Mouse (Mus musculus): ENCODE measurements around the gene Arnt. TPM values are rescaled to one million over a fixed set of nuclear protein-coding genes. Genes with fewer than 3 reads are reported as not detected.
"Not testable (repeated sequence)": the region's sequence is repeated elsewhere in the genome, so short reads cannot be mapped to it uniquely, and the experiment has no call there.

Gene Arnt
- 10 to 100 TPM; 53.0 to 56.1 TPM for total RNA-seq (2021)

GRCm38 (mm10) chr3:95434136-95434982, at the start of gene Arnt:
Gene Arnt (plus strand): TSS chr3:95434388.
- intact Hi-C loops (cut with DNase I) = loop anchor here (5.0 kb wide), 1 partner anchor 77 kb away; the partner anchor contains the start of gene Setdb1
- peak; percentile 94 to 96 for DNase-seq

DNA sequence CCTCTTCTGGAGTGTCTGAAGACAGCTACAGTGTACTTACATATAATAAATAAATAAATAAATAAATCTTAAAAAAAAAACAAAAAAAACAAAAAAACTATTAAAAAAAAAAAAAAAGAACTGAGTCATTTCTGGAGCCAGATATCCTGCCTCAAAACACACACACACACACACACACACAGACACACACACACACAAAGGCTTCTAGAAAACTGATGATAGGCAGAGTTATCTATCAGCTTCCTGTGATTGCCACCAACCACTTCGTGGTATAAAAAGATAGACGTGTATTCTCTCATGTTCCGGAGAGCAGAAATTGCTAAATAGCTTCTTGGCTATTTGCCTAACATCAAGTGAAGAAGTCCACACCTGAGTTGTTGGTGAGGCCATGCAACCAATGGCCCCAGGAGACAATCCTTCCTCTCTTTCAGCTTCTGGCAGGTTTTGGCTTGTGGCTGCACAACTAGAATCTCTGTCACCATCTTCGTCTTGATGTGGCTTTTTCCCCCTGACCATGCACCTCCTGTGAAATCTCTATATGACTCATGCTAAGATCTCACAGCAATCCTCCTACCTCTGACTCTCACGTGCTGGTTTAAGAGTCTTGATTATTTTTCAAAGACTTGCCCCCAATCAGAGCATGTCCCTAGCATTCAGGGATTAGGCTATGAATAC, 48.6 kb upstream of the Arnt start:
- no peak for DNase-seq
- intact Hi-C loops (cut with DNase I) = no loop called here

DNA sequence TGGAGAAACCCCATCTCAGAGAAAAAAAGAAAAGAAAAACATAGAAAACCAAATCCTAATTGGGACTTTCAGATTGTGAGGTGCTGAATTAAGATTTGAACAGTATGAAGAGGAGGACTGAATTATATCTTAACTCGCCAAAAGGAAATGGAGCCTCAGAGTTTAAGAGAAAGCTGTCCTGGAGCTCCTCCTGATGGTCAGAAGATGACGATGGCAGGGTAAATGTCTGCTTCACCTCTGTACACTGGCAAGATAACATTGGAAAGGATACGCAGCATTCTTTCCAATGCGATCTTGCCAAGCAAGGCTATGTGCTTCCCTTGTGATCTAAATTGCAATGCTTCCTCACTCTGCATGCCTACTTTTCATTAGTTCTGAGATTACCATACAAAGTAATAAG, 39.8 kb upstream of the Arnt start:
- intact Hi-C loops (cut with DNase I) = loop anchor here (2.0 to 5.0 kb wide), 2 partner anchors 47 to 84 kb away; no protein-coding TSS in a partner anchor
- DNase-seq = peak; percentile 33 to 37

- DNase-seq = no peak
- intact Hi-C loops (cut with DNase I) = no loop called here
These were observed 31.4 kb upstream of the Arnt start, which contains the start of gene 4930558C23Rik for GRCm38 (mm10) chr3:95402741-95403140. Gene 4930558C23Rik (minus strand): TSS chr3:95402841.

- intact Hi-C loops (cut with DNase I) = no loop called here
- DNase-seq = no peak
These were observed 26.5 kb upstream of the Arnt start for GRCm38 (mm10) chr3:95407728-95408127.

DNA sequence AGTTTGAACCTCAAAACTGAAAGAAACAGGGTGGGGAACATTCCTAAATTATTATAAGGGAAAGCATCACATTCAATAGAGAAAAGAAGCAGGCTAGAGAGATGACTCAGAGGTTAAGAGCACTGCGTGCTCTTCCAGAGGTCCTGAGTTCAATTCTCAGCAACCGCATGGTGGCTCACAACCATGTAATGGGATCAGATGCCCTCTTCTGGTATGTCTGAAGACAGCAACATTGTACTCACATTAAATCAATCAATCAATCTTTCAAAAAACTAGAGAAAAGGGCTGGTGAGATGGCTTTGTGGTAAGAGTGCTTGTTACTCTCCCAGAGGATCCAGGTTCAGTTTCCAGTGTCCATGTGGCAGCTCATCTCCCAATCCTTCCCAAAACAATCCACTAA, 25.3 kb upstream of the Arnt start:
- no peak for DNase-seq
- intact Hi-C loops (cut with DNase I) = no loop called here

- intact Hi-C loops (cut with DNase I) = no loop called here
- no peak for DNase-seq
These were observed 21.9 kb upstream of the Arnt start for GRCm38 (mm10) chr3:95412268-95412667.

- no peak for DNase-seq
- intact Hi-C loops (cut with DNase I) = no loop called here
These were observed 16.3 kb upstream of the Arnt start for GRCm38 (mm10) chr3:95417866-95418265.

DNA sequence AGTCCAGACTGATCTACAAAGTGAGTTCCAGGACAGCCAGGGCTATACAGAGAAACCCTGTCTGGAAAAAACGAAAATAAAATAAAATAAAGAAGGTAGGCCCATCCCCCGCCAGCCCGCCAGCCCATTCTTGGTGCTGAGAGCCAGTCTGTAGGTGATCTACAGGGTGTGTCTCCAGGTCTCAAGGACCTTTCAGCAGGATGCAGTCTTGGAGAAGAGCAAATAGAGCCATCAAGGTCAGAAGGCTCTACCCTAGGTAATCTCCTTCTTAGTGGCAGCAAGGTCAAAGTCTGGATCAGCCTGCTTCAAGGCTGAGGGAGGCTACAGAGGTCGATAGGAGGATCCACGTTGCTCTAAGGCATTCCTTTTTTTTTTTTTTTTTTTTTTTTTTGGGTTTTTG, 7.7 kb upstream of the Arnt start:
- DNase-seq; intact Hi-C loops (cut with DNase I): not testable (repeated sequence)

- intact Hi-C loops (cut with DNase I); DNase-seq: not testable (repeated sequence)
These were observed 6.9 kb upstream of the Arnt start for GRCm38 (mm10) chr3:95427117-95427890.

- DNase-seq = peak; percentile 19 to 24
- intact Hi-C loops (cut with DNase I) = not testable (repeated sequence)
These were observed 6.3 kb upstream of the Arnt start for GRCm38 (mm10) chr3:95427891-95428238.

DNA sequence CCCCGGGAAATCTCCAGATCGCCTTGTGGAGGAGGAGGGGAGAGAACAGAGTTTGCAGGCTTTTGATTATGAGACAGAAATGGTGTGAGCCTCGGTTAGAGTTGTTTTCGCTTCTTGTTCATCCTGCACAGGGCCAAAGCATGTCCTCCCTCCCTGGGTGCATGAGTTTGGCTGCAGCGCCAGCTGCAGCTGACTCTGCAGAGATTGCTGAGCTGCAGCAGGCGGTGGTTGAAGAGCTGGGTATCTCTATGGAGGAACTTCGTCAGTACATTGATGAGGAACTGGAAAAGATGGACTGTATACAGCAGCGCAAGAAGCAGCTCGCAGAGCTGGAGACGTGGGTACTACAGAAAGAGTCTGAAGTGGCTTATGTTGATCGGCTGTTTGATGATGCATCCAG, 5.8 kb upstream of the Arnt start:
- DNase-seq; intact Hi-C loops (cut with DNase I): not testable (repeated sequence)

DNA sequence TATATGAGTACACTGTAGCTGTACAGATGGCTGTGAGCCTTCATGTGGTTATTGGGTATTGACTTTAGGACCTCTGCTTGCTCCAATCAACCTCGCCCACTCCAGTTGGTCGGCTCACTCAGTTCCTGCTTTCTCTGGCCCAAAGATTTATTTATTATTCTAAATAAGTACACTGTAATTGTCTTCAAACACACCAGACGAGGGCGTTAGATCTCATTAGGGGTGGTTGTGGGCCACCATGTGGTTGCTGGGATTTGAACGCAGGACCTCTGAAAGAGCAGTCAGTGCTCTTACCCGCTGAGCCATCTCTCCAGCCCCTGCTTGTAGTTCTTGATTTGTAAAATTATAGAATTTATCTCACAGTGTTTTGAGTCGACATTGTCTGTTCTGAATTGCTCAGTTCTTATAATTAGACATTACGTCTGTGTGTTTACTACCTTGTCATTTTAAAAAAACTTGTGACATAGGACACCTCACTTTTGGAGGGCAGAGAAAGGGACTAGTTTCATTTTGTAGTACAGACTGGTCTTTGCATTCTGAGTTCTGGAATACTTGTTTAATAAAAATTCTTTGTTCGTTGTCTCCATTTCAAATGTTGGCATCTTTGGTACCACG, 780 bp upstream of the Arnt start:
- intact Hi-C loops (cut with DNase I) = loop anchor here (5.0 kb wide), 1 partner anchor 76 kb away; the partner anchor contains the start of gene Setdb1
- no peak for DNase-seq

DNA sequence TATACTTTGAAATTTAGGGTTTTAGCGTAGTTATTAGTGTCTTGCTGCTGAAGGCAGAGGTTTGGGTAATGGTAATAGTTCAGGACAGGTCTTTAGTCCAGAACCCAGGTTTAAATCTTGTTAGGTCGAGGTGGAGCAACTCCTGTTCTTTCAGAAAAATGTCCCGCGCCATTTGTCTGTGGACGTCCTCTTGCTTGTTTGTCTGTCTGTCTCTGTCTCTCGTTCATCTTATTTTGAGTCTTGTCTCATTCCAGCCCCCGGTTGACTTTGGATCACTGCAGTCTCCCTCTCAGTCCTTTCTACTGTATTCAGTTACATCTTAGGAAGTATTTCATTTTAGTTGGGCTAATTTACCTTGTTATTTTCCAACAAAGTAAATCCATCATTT, 789 bp downstream of the Arnt start:
- intact Hi-C loops (cut with DNase I) = loop anchor here (5.0 kb wide), 1 partner anchor 78 kb away; the partner anchor contains the start of gene Setdb1

DNA sequence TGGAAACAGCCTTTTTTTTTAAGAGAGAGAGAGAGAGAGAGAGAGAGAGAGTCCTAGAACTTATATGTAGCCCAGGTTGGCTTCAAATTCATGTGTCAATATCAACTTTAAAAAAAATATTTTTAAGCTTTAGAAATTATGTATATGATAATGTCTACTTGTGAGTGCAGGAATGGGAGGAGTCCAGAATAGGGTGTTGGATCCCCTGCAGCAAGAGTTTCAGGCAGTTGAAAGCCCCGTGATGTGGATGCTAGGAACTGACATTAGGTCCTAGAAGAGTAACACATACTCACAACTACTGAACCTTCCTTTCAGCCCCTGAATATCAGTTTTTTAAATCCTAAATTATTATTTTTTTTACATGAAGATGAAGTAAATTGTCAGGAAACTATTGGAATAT, 1.4 kb downstream of the Arnt start:
- intact Hi-C loops (cut with DNase I) = no loop called here
- DNase-seq = no peak

More for the DNA sequence above, 789 bp downstream of the Arnt start:
- DNase-seq = peak; percentile 21 to 24

DNA sequence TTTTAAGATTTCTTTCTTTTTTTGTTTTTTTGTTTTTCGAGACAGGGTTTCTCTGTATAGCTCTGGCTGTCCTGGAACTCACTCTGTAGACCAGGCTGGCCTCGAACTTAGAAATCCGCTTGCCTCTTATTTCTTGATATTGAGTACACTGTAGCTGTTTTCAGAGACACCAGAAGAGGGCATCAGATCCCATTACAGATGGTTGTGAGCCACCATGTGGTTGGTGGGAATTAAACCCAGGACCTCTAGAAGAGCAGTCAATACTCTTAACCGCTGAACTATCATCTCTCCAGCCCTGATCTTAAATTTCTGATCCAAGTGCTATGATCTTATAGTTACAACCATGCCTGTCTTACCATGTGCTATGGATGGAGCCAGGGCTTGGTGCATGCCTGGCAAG, 4.4 kb downstream of the Arnt start:
- intact Hi-C loops (cut with DNase I); DNase-seq: not testable (repeated sequence)

- intact Hi-C loops (cut with DNase I) = no loop called here
These were observed 5.5 kb downstream of the Arnt start for GRCm38 (mm10) chr3:95439670-95440069.

DNA sequence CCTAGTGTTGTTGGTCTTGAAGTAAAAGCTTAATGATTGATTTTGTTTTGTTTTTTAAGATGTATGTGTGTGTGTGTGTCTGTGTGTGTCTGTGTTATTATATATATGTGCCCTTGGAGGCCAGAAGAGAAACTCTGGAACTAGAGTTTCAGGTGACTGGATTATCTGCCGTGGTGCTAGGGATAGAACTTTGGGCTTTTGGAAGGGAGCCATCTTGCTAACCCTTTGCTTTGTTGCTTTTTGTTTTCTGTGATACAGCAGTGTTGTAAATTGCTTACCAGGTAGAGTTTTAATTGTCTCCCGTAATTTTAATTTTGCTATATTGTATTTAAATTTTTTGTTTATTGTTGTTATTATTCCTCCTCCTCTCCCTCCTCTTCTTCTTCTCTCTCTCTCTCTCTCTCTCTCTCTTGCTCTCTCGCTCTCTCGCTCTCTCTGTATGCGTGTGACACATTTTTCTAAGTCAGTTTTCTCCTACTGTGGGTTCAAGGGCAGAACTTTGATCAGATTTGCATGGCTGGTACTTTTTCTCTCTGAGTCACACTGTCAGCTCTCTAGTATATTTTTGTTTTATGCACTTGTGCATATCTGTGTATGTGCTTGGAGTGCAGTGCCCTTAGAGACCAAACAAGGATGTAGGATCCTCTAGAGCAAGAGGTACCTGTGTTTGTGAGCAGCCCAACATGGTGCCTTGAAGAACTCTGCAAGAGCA, 8.4 kb downstream of the Arnt start:
- DNase-seq = no peak

More at GRCm38 (mm10) chr3:95439670-95440069, 5.5 kb downstream of the Arnt start:
- no peak for DNase-seq

GRCm38 (mm10) chr3:95445311-95445710, 11.1 kb downstream of the Arnt start:
- no peak for DNase-seq
- intact Hi-C loops (cut with DNase I) = no loop called here

More for the DNA sequence above, 8.4 kb downstream of the Arnt start:
- intact Hi-C loops (cut with DNase I) = no loop called here

DNA sequence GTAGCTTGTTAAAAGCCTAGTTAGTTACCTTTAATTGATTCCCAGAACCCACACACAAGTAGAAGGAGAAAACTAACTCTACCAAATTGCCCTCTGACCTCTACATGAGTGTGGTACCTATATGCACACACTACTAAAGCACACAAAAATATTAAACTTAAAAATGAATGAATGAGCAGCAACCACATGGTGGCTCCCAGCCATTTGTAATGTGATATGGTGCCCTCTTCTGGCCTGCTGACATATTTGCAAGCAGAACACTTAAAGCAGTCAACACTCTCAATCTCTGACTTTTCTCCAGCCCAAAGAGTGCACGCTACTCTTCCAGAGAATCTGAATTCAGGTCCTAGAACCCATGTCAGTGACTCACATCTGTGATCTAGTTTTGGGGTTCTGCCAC, 16.2 kb downstream of the Arnt start:
- DNase-seq = peak; percentile 56 to 75
- intact Hi-C loops (cut with DNase I) = loop anchor here (1.0 kb wide), 1 partner anchor 101 kb away; no protein-coding TSS in a partner anchor

Measured in heart, postnatal 10 days (tissue).